Mouse (Mus musculus): ENCODE data around the gene Crygc. TPM values are rescaled to one million over a fixed set of nuclear protein-coding genes. Genes with fewer than 3 reads are reported as not detected.
"Not testable (repeated sequence)": the region's sequence is repeated elsewhere in the genome, so short reads cannot be mapped to it uniquely, and the experiment has no call there.

Crygc gene
- polyA plus RNA-seq, 1 experiment from 2014 or later: not detected

DNA sequence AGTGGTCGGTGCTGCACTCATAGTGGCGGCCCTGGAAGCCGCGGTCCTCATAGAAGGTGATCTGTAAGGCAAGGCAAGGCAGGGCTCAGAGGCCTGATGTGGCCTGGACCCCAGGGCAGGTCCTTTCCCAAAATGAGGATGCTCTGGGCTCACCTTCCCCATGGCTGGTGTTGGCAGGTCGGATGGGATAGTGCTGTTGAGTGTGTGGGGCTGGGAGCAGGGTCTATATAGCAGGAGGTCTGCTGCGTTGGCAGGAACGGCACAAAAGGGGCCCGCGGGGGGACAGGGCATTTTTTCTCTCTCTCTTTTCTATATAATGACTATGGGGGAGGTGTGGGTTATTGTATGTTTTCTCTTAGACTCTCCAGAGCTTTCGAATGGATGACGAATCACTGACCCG lies 22.5 kb downstream of the Crygc start, which contains the start of gene Cryge:
Cryge (minus strand) TSS at position 198 of the 400 bp plus-strand sequence.
- not testable (repeated sequence) for H3K9me3 ChIP-seq (replicated peaks); H3K4me2 ChIP-seq; H3K4me1 ChIP-seq; ATAC-seq (ENCODE audit: low FRiP score); H3K27ac ChIP-seq (replicated peaks); H3K9ac ChIP-seq (replicated peaks); H3K4me3 ChIP-seq (replicated peaks); H3K36me3 ChIP-seq; H3K27me3 ChIP-seq (replicated peaks)
- WGBS: 50% methylated on average over 12 of the region's 12 CpGs

DNA sequence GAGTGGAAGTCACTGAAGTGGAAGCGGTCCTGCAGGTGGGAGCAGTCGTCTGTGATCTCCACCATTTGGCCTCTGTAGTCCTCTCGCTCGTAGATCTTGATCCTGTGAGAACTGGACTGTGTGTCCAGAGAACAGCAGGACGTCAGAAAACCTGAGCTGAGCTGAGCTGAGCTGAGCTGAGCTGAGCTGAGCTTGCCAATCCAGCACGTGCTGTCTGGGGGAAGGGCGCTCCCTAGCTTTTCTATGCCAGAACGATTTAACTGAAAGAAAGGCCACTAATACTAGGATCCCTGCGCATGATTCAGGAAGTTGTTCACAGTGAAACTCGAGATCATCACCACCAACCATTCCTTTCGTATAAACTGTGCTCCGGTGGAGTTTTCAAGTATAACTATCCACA lies 24.7 kb downstream of the Crygc start:
- no peaks in the 10 kb centered on the region for H3K27me3 ChIP-seq (replicated peaks)
- ATAC-seq (ENCODE audit: low FRiP score): no peak
- no peak overlapping the region for H3K9ac ChIP-seq (replicated peaks)
- 70% methylated on average over 12 of the region's 12 CpGs for WGBS
- H3K4me1 ChIP-seq: no peaks in the 10 kb centered on the region
- H3K4me2 ChIP-seq: no peak overlapping the region
- H3K4me3 ChIP-seq (replicated peaks): no peak overlapping the region
- H3K36me3 ChIP-seq: no peaks in the 10 kb centered on the region
- H3K9me3 ChIP-seq (replicated peaks): 0 out of 2 replicates have a peak, but pooled peaks cover 2% of the 10 kb centered on the region
- H3K27ac ChIP-seq (replicated peaks): no peak overlapping the region

DNA sequence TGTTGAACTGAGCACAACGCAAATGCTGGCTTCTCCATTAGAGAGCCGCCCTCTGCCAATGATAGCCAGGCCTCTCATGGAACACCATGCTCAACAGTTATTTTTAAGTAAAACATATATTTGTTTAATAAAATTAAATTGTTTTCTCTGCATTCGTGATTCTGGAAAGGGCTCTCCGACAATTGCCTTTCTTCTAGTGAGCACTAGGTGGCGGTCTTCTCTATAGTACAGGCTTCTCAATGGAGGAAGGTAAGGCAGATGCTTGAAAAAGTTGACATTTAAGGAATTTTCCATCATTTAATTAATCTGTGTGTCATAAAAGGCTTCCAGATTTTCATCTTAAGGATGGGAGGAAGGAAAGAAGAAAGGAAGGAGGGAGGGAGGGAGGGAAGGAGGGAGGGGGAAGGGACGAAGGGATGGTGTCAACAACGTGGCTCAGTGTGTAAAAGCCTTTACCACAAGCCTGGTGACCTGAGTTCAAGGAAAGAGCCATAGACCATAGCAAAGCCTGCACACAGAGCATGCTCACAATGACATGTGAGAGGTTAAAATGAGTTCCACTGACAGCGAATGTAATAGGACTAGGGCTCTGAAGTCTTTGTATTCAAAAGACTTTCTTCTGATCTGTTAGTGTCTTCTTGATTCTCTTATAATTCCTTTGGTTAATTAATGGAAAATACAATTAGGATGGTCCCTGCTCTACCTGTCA lies 26.9 kb downstream of the Crygc start:
- peak overlapping the region; percentile 35; the same call in 1 of the 2 replicates for H3K4me2 ChIP-seq

DNA sequence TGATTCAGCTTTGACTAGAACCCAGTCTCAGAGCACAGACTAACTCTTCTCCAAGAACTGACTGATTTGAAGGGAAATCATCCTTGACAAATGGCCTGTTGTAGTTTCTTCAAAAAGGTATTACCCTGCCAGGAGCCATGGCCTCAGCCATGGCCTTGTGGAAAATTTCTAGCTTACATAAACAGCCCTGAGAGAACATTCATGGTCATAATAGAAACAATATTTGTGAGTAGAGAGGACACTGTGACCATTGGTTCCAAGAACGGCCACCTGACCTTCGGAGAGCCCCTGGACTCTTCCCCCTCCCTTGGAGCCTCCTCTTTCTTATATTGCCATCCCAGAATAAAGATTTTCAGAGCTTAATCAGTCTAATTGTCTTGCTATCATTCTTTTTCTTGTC lies 30.1 kb downstream of the Crygc start:
- H3K36me3 ChIP-seq: no peaks in the 10 kb centered on the region
- whole genome bisulfite sequencing: 84% methylated on average over 2 of the region's 2 CpGs
- no peak for ATAC-seq (ENCODE audit: low FRiP score)
- no peak overlapping the region for H3K9ac ChIP-seq (replicated peaks)
- H3K4me1 ChIP-seq: no peaks in the 10 kb centered on the region
- H3K27ac ChIP-seq (replicated peaks): no peak overlapping the region
- H3K9me3 ChIP-seq (replicated peaks): no peaks in the 10 kb centered on the region
- no peak overlapping the region for H3K4me3 ChIP-seq (replicated peaks)
- no peaks in the 10 kb centered on the region for H3K27me3 ChIP-seq (replicated peaks)
- H3K4me2 ChIP-seq: no peak overlapping the region

More for the DNA sequence above, 26.9 kb downstream of the Crygc start:
- H3K4me3 ChIP-seq (replicated peaks): no peak overlapping the region
- H3K27me3 ChIP-seq (replicated peaks): no peaks in the 10 kb centered on the region
- WGBS: 40% methylated on average over 8 of the region's 8 CpGs
- no peak overlapping the region for H3K9ac ChIP-seq (replicated peaks)
- H3K9me3 ChIP-seq (replicated peaks): no peaks in the 10 kb centered on the region
- ATAC-seq (ENCODE audit: low FRiP score): no peak
- no peaks in the 10 kb centered on the region for H3K36me3 ChIP-seq
- no peak overlapping the region for H3K27ac ChIP-seq (replicated peaks)
- H3K4me1 ChIP-seq: no peaks in the 10 kb centered on the region

DNA sequence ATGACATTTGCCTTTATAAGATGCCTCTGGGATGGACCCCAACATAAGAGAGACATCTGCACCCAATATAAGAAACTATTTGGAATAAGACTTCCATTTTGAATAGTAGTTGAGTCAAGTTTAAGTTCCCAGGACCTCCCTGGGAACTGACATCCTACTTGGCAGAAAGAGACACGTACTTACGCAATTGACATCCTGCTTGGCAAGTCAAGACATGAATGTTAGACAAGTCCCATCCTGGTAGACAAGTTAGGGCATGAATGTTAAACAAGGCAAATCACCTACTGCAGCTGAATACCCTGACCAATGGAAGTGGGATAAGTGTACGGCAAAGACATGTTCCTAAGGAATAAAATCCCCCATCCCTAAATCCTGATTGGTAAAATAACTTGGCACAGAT lies 31.7 kb downstream of the Crygc start:
- no peak for ATAC-seq (ENCODE audit: low FRiP score)
- 96% methylated on average over 3 of the region's 3 CpGs for WGBS
- H3K36me3 ChIP-seq: no peaks in the 10 kb centered on the region
- no peaks in the 10 kb centered on the region for H3K27me3 ChIP-seq (replicated peaks)
- H3K9me3 ChIP-seq (replicated peaks): no peaks in the 10 kb centered on the region
- no peak overlapping the region for H3K4me3 ChIP-seq (replicated peaks)
- H3K27ac ChIP-seq (replicated peaks): no peak overlapping the region
- no peak overlapping the region for H3K4me2 ChIP-seq
- no peaks in the 10 kb centered on the region for H3K4me1 ChIP-seq
- no peak overlapping the region for H3K9ac ChIP-seq (replicated peaks)

DNA sequence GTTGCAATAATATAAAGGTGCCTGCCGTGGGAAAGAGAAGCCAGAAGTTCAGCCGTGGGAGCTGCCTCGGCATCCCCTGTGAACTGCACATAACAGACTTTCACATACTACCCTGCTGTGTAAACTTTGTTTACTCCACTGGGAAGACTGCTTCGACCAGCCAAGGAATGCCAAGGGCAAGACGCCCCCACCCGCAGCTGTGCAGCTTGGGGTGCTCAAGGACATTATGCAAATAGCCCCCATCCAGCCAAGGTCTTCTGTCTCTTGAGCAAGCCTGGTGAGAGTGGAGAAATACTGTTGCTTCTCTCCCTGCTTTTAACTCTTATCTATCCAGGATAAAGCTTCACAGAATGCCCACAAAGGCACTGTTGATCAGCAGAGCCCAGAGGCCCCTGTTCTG lies 32.7 kb downstream of the Crygc start:
- Histone ChIP-seq H3K4me1 (no peaks in the 10 kb centered on the region), H3K27ac (replicated peaks) (no peak overlapping the region), H3K27me3 (replicated peaks) (no peaks in the 10 kb centered on the region), H3K4me3 (replicated peaks) (no peak overlapping the region), H3K4me2 (no peak overlapping the region), H3K36me3 (no peaks in the 10 kb centered on the region), H3K9ac (replicated peaks) (no peak overlapping the region), H3K9me3 (replicated peaks) (no peaks in the 10 kb centered on the region)
- WGBS: 75% methylated on average over 6 of the region's 6 CpGs
- no peak for ATAC-seq (ENCODE audit: low FRiP score)

DNA sequence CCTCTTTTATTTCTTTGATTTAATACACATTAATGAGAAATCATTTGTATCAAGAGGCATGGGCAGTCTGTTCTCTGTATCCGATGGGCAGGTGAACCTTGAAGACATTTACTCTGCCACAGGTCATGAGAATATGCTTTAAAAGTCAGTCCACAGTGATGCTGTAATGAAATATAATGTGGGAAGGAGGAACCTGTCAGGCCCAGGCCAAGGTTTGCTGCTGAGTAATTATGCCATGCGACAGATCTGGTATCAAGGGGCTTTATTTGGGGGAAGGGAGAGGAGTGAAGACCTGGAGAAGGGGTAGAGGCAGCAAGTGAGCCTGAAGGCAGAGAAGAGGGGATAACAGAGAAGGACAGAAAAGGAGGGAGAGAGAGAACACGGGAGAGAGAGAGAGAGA lies 33.8 kb downstream of the Crygc start:
- Histone ChIP-seq H3K36me3 (no peaks in the 10 kb centered on the region), H3K4me1 (no peaks in the 10 kb centered on the region), H3K9me3 (replicated peaks) (no peaks in the 10 kb centered on the region), H3K4me3 (replicated peaks) (no peak overlapping the region), H3K27ac (replicated peaks) (no peak overlapping the region), H3K27me3 (replicated peaks) (no peaks in the 10 kb centered on the region), H3K9ac (replicated peaks) (no peak overlapping the region), H3K4me2 (no peak overlapping the region)
- ATAC-seq (ENCODE audit: low FRiP score): no peak
- 81% methylated on average over 3 of the region's 3 CpGs for WGBS

DNA sequence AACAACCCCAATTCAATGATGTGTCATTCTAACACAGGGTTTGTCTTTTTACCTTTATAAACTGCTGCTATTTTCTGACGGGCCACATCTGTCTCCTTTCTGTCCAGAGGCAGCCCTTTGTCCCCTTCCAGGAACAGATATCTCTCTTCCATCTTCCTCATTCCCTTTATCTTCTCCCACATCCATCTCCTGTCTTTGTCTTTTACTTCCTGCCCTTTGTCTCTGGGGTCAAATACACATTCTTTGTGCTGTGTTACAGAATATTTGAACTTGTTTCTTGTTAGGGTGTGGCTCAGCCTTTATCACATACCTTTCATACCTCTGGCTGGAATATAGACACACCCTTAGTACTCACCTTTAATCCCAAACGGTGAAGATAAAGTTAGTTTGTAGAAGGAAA lies 35.9 kb downstream of the Crygc start:
- ATAC-seq (ENCODE audit: low FRiP score): no peak
- H3K4me1 ChIP-seq: no peaks in the 10 kb centered on the region
- no peaks in the 10 kb centered on the region for H3K9me3 ChIP-seq (replicated peaks)
- no peaks in the 10 kb centered on the region for H3K36me3 ChIP-seq
- no peaks in the 10 kb centered on the region for H3K27me3 ChIP-seq (replicated peaks)
- H3K4me3 ChIP-seq (replicated peaks): no peak overlapping the region
- no peak overlapping the region for H3K4me2 ChIP-seq
- H3K9ac ChIP-seq (replicated peaks): no peak overlapping the region
- H3K27ac ChIP-seq (replicated peaks): no peak overlapping the region
- WGBS: 79% methylated on average over 2 of the region's 2 CpGs

DNA sequence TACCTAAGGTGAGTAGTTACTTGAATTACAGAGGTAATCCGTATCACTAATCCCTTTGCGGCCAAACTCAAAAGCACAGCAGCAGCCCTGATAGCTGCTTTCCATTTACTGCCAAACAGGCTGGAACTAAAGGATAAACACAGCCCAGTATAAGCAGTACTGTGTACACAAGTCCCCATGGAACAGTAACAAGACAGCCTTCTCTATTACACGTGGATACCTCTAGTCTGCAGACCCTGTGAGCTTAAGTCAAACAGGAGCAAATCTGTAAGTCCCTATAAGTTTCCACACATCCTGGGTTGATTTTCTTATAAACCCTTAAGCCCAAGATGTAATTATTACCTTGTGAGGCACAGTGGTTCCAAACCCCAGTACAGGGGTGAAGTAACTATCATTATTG lies 38.0 kb downstream of the Crygc start:
- H3K36me3 ChIP-seq: no peaks in the 10 kb centered on the region
- no peak for ATAC-seq (ENCODE audit: low FRiP score)
- H3K9ac ChIP-seq (replicated peaks): no peak overlapping the region
- no peaks in the 10 kb centered on the region for H3K9me3 ChIP-seq (replicated peaks)
- H3K27ac ChIP-seq (replicated peaks): no peak overlapping the region
- H3K4me2 ChIP-seq: no peak overlapping the region
- no peaks in the 10 kb centered on the region for H3K4me1 ChIP-seq
- no peaks in the 10 kb centered on the region for H3K27me3 ChIP-seq (replicated peaks)
- no peak overlapping the region for H3K4me3 ChIP-seq (replicated peaks)
- WGBS: 47% methylated on average over 3 of the region's 3 CpGs

DNA sequence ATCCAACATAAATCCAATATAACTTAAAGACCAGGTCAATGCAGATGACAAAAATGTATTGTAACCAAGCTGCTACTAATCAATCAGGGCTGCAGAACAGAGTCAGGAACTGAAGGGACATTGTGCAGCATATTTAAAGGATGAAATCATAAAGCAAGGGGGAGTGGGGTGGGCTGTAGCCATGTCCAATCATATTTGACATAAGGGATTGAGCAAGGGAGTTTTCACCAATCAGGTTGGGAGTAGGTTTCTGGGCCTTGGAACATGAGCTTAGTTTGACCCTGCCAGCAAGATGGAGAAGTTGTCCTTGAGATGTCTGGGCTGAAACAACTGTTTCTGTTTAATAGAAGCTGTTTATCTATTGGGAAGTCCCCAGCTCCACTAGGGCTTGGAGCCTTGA lies 40.8 kb downstream of the Crygc start, which contains the start of gene Akr1cl:
Akr1cl (minus strand) TSS at position 119 of the 400 bp plus-strand sequence.
- no peak within 1 kb of the TSS for H3K4me2 ChIP-seq
- H3K27me3 ChIP-seq (replicated peaks): no peaks in the 10 kb centered on the region
- H3K27ac ChIP-seq (replicated peaks): no peak within 1 kb of the TSS
- no peak for ATAC-seq (ENCODE audit: low FRiP score)
- no peak within 1 kb of the TSS for H3K4me3 ChIP-seq (replicated peaks)
- no peaks in the 10 kb centered on the region for H3K36me3 ChIP-seq
- H3K9ac ChIP-seq (replicated peaks): no peak within 1 kb of the TSS
- no peaks in the 10 kb centered on the region for H3K4me1 ChIP-seq
- no peaks in the 10 kb centered on the region for H3K9me3 ChIP-seq (replicated peaks)

DNA sequence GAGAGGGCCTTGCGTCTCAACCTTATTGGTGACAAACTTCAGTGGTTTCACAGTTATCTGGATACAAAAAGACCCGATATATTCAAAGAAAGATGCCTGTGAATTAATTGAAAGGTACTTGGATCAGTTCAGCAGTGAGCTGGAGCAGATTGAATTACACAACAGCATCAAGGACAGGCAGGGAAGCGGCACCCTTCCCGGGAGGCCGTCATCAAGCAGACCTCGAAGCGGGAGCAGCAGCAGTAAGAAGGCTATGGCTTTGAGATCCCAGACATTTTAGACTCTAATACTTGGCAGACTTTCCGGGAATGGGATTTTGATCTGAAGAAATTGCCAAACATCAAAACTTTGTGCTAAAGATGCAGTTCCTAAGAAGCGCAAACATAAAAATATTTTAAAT lies 45.3 kb downstream of the Crygc start:
- no peaks in the 10 kb centered on the region for H3K4me1 ChIP-seq
- ATAC-seq (ENCODE audit: low FRiP score): no peak
- no peak overlapping the region for H3K4me2 ChIP-seq

More for the DNA sequence above, 45.3 kb downstream of the Crygc start:
- no peaks in the 10 kb centered on the region for H3K9me3 ChIP-seq (replicated peaks)
- 73% methylated on average over 9 of the region's 9 CpGs for WGBS
- H3K27me3 ChIP-seq (replicated peaks): no peaks in the 10 kb centered on the region
- H3K4me3 ChIP-seq (replicated peaks): no peak overlapping the region
- H3K9ac ChIP-seq (replicated peaks): no peak overlapping the region
- H3K36me3 ChIP-seq: no peaks in the 10 kb centered on the region
- no peak overlapping the region for H3K27ac ChIP-seq (replicated peaks)
